Mouse (Mus musculus): Measurements from ENCODE around the gene Bach2.

Gene Bach2

DNA sequence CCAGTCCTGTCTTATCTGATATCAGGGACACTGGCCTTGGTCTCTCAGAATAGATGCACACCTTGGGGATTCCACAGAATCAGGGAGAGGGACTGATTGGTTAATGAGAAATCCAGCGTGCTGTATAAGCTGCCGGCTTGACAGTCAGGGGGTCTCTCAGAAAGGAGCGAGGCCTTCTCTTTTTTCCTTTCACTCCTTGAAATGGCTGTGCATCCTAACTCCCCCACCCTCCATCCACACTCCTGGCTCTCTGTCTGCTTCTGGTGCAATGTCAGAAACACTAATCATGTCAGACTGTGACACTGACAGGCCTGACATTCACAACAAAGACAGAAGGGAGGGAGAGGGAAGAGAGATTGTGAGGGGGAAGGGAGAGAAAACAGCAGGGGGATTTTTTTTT, 88.3 kb downstream of the Bach2 start:
- in situ Hi-C loops (cut with MboI), result no loop called here

DNA sequence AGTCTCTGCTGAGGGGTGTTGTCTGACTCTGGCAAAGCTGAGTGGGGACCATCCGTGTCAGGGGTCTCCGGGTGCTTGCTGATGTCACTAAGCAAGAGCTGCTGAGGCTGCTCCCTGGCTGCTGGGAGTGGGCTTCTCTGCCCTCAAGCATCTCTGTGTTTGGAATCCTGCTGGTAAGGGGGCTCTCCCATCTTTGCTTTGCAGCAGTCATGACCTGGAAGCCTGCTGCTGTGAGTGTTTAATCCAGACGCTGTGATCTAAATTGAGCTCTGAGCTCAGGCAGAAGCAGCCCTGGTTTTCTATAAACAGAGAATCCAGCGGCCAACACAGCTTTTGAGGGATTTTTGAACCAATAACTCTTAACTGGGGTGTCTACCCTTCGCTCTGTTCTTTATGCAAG, 89.0 kb downstream of the Bach2 start:
- in situ Hi-C loops (cut with MboI), result no loop called here

DNA sequence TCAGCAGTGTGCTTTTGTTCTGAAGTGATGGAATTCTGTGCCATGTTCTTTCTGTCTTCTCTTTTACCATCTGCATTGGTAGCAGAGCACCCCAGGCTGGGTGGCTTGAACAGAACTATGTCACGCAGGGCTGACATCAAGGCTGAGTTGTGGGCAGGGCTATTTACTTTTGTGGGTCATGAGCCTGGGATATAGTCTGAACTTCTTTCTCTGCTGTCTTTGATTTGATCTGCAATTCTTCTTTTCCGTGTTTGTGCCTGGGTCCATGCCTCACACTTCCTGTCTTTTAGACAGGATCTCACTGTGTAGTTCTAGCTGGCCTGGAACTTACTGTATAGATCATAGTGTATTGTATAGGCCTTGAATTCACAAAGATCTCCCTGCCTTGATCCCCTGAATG, 90.0 kb downstream of the Bach2 start:
- in situ Hi-C loops (cut with MboI), result no loop called here

DNA sequence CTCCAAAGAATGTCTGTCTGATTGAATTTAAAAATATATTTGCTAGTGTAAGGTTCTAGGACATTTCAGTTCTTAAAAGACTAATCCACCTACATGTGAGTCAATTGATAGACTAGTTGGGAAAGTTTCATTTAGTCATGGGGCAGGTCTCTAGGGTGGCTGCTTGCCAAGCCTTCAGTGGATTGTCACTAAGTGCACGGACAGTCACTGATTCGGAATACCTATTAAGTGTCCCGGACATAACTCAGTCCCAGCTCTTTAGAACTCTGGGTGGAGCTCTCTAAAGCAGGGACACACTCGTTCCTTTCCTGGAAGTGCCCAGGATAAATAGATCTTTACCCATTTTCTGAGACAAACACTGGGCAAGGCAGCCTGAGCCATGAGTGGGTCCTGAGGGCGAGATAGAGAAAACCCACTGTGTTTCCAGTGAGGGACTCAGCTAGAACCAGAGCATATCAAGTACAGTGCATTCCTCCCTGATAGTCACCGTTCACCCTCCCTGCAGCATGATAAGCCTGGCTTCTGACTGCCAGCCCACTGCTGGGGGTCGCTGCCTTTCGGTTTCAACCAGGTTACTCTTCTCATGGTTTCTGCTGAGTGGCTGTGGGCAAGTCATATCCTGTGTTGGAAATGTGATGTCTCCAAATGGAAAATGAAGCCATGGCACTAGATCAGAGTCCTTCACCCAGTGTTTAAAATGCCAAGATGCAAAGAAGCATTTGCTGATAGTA, 92.1 kb downstream of the Bach2 start:
- in situ Hi-C loops (cut with MboI), result no loop called here

DNA sequence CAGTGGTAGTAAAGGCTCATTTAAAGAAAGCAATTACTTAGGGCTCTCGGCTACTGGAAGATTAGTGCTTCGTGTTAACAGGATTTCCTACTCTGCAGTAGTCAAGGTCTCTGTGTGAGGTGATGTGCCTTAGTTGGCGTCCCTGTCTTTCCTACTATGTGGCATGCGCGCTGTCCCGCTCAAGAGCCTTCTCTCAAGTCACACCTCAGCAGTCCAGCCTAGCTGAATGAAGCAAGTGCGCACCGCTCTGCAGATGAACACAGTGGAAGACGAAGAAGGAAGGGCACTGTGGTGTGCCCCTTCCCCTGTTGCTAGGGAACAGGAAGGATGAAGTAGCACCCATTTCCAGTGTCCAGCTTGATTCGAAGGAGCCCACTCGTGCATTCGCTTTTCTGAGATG, 93.4 kb downstream of the Bach2 start:
- in situ Hi-C loops (cut with MboI), result no loop called here

DNA sequence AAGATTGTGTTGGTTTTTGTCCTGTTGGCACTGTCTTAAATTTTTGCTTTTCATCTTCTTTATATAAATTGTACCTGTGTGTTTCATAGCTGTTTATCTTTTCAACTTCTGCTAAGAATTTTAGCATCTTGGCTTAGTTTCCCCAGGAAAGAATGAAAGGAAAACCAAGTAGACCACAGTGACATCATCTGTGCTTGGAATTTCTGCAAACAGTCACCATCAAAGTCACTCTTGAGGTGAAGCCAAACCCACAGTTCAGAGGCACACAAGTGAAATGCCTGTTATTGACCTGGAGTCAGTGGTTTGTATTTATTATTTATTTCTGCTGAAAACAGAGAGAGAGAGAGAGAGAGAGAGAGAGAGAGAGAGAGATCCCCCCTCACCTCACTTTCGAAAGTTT, 95.5 kb downstream of the Bach2 start:
- in situ Hi-C loops (cut with MboI), result no loop called here

DNA sequence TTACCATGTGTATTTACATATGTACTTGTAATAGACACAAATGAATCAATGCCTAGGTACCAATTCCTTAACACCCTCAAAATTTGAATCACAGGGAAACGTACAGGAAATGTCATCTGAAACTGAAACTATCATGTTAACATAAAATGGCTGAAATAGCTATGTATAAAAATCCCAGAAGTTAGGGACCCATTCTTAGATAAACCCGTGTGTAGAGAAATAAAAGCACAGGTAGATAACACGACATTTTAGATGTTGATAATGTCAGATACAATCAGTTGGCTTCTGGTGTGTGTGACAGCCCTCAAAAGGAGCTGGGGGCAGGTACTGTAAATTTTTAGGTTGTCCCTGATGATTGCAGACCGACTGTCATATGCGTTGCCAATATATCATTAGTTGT, 96.2 kb downstream of the Bach2 start:
- in situ Hi-C loops (cut with MboI), result no loop called here

DNA sequence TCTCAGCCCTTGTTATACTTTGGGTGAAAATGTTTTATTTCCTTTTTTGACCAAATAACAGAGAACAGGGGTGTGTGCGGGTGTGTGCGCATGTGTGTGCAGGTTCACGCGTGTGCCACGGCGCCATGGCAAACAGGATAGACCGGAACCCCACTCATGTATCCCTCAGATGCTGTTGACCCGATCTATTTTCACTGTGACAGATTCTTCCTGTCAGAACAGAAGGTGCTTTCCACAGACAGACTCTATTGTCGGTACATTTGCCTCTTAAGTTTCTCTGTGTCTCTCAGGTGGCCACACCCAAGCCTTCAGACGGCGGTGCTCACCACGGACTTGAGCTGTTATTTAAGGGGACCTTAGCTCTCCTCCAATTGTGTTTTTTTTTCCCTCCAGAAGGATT, 97.1 kb downstream of the Bach2 start:
- in situ Hi-C loops (cut with MboI), result no loop called here

DNA sequence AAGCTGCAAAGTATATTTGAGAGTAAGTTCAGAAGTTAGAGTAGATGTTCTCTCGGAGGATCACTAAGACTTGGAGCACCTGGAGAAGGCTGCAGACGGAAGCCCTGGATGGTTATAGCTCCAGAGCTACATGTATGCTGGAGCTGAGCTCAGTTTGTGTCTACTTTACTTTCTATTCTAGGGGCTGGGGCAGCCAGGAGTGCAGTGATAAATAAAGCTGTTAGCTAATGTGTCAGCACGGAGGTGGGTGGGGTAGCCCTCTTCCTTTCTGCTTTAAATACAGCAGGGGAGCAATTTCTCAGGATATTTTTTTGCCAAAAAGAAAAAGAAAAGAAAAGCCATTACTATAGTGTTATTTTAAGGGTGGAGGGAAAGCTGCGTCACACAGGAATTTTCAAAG, 98.0 kb downstream of the Bach2 start:
- in situ Hi-C loops (cut with MboI), result no loop called here

DNA sequence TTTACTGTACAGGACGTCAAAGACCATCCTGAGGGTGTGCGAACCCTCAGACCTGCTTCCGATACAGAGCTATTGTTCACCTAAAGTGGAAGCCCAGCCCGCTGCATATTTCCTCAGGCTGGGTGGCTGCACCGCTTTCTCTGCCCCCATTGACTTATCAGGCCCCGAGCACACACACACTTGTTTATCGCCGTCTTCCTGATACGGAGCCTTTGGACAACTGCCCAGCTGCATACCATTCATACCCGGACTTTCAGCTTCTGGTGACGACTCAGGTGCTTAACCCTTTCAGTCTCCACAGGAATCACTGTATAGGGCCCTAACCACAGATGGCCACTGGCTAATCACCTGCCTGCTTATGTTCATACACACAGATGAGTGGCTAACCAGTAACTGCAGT, 99.0 kb downstream of the Bach2 start:
- in situ Hi-C loops (cut with MboI), result no loop called here

DNA sequence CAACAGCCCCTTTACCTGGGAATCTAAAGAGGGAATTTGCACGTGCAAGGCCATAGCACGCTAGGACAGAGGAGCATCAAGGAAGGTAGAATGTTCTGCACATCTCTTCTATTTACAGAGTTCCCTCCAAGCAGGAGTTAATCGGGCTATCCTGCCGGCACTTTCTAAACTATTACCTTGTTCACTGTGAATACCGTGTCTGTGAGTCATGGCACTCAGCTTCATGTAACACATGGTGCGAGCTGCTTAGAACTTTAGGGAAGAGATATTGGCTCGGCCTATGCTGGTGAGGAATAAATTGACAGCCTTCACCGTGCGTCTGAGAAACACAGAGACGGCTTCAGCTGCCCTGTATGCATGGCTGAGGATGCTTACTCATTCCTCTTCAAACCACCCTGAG, 99.8 kb downstream of the Bach2 start:
- in situ Hi-C loops (cut with MboI), result no loop called here

DNA sequence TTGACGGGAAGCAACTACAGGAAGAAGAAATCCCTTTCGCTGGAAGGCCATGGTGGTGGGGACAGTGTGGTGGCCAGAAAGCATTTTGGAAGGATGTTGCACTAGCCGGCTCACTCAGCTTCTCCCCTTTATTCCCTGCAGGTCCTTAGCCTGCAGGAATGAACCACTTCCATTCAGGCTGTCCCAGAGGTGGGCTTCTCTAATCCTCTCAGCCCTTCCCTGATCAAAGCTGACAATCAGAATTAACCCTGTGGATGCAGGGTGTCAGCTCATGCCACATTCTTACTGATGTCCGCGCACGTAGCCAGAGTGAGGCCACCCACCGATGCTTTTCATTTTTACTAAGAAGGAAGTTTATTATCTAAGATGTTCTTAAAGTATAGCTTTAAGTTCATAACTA, 102.2 kb downstream of the Bach2 start:
- in situ Hi-C loops (cut with MboI), result no loop called here

DNA sequence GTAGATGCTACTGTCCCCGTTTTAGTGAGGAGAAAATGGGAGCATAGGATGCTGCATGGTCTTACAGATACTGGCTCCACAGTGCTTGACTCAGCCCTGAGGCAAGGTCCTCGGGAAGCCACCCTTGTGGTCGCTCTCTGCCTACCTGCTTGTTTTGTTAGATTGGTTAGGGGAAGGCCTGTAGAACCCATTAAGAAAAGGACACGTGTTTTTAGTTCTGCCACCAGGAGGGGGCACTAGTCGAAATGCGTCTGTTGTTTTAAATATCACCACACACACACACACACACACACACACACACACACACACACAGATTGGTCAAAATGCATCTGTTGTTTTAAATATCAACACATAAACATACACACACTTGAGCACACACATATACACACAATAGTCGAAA, 103.7 kb downstream of the Bach2 start:
- in situ Hi-C loops (cut with MboI), result no loop called here

DNA sequence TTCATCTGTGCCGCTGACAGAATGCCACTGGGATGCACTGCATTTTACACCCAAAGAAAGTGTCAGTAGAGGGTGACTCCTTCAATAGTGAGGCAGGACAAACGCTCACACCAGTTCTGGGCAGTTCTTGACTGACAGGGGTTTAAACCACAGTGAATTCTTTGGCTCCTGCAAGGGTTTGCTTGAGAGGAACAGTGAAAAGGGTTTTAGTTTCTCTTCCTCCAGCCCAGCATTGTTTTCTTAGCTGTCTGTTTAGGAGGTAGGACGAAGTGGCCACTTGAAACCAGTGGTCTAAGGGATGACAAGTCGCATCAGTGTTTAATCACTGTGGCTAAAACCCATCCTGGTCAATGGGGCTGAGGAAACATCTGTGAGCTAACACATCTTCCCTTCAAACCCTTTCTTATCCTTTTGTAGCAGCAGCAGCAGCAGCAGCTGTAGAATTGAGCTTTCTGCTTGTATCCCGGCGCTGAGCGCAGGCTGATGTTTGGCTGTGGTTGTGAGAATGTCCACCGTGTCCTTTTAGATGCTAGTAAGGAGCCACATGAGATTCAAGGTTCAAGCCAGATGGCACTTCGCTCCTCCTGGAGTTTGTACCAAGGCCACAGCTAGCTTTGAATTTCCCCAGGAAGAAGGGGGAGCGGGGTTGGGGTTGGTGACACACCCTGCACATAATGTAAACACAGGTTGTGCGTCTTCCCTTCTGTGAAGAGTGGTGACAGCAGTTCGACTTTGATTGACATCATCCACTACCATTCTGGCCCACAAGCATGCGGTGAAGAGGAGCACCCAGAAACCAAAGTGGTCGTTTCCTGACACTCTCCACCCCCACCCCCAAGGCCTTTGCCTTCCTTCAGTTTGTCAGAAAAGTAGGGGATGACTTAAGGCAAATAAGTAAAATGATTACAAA, 104.9 kb downstream of the Bach2 start:
- in situ Hi-C loops (cut with MboI), result no loop called here

DNA sequence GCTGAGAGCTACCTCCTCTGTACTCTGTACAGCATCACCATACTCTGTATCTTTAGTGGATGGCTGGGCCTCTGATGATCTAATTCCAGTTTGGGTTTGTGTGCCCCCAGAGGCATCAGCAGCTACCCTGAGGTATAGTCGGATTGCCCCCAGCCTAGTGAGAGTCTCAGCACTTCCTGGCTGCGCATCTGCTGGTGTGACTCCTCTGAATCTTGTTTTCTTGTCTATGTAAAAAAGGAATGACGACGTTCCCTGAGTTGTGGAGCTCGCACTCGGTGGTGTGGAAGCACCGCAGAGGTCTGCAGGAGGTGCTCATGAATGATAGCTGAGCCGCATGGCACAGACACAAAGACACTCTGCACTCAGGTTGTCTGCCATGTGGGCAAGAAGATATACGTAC, 105.7 kb downstream of the Bach2 start:
- in situ Hi-C loops (cut with MboI), result no loop called here

DNA sequence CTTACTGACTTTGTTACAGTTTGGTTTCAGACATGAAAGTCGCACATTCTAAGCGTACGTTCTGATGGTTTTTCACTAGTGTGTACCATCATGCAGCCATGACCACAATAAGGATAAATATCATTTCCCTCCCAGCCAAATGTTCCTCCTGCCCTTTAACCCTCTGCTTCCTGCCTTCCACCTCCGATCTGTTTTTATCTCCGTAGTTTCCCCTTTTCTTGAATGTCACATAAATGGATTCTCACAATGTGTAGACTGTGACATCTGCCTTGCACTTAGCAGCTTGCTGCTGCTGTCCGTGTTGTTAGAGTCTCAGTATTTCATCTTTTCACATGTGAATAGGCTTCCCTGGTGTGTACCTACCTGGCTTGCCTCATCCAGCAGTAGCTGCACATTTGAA, 108.6 kb downstream of the Bach2 start:
- in situ Hi-C loops (cut with MboI), result no loop called here

DNA sequence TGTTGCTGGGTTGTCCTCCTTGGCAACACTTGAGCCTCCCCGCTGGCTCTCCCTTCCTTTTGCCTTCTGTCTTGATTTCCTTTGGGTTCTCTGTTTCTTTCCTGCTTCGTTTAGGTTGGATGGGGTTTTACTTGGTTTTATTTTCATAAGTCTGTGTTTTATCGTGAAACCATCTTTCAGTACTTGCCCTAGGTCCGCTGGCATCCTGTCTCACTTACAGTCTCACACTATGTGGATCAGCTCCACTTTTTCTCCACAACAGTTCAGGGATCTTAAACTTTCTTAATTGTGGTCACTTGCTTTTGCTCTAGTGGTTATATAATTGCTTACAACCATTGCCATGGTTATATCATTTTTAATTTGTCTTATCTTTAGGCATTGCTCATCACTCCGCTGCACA, 109.1 kb downstream of the Bach2 start:
- in situ Hi-C loops (cut with MboI), result no loop called here

DNA sequence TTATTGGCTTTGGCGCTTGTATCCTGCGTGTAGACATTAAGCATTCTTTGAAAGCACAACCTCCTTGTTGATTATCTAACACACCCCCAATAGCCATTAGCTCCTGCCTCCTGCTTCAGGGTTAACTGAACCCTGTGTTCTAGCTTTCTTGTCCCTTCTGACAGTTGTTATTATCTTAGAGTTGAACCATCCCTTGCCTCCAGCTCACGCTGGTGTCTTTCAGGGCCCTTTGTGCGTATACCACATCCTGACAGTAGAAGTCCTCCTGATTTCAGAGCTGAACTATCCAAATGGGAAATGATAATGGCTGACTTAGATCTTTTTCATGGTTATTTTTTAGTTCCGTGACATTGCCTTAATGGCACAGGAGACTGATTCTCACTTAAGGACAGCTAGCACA, 110.8 kb downstream of the Bach2 start:
- in situ Hi-C loops (cut with MboI), result no loop called here

DNA sequence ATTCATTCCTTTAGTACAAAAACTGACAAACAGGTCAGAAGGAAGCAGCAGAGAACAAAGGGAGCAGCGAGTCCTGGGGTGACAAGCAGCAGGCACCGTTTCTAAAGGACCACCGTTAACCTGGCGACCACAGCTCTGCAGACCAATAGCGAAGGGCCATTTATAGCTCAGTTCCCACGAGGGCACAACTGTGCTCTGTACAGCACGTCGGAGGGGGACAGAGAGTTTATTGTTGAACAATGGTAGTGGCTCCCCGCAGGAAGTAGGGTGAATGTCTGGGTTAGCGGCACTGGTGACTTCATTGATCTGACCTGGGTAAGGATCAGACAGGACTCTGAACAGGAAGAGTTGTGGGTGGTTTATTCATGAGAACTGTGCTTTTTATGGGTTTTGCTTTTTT, 112.6 kb downstream of the Bach2 start:
- in situ Hi-C loops (cut with MboI), result no loop called here

DNA sequence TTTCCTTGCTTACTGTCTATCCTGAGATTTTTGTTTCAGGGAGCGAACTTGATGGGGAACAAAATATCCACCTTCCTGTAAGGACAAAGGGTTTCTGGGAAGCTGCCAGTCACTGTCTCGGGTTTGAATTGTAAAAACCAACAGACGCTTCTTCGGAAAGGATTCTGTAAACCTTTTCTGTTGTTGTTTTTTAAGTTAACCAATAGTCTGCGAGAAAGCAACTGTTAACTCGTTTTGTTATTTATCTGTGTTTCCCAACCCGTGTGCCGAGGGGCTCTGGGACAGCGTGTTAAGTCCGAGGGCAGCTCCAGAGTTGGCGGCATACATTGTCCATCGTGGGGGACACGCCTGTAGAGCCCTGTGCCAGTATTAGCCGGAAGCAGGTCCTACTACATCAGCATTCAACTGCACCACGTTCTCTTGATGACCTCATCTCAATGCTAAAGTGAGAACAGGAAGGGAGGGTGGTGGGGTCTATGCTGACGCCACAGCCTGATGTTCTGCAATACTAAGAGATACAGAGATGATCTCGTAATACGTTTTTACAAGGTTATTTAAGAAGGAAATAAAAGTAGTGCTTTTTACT, 113.2 kb downstream of the Bach2 start:
- in situ Hi-C loops (cut with MboI), result no loop called here

DNA sequence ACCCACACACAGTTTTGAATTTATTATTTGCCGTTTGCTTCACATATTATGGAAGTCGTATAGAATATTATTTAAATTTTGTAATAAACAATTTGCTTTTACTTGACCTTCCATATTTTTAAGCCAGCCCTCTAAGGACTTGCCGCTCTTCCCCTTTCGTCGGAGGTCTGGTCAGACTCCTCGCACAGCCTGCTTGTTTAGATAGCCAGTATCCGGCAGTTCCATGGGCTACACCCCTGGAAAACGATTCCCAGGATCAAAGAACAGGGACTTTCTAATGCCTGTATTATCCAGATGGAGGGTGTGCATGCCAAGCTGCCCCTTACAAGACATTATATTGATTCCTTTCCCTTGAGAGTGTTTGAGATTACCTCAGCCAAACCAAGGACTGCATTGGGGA, 113.8 kb downstream of the Bach2 start:
- in situ Hi-C loops (cut with MboI), result no loop called here

DNA sequence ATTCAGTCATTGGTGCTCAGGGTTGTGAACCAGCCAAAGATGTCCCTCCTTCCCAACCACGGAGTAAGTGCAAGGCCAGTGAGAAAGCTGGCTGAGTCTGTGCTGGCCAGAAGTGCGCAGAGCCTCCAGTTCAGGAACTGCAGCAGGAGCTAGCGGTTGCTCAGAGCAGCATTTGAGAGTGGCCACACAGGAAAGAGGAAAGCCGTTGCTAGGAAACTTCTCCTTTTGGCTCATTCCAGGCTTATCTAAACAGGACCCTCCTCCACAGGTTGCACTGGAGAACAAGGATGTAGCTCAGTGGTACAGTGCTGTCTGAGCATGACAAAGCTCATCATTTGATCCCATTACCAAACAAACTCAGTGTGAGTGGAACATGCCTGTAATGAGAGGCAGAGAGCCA, 114.2 kb downstream of the Bach2 start:
- in situ Hi-C loops (cut with MboI), result no loop called here
